Mouse (Mus musculus): ENCODE results near the gene Spc25. TPM values are rescaled to one million over a fixed set of nuclear protein-coding genes. Genes with fewer than 3 reads are reported as not detected.

The Spc25 gene
- polyA plus RNA-seq, 1 experiment from 2014 or later, result 105 TPM

DNA sequence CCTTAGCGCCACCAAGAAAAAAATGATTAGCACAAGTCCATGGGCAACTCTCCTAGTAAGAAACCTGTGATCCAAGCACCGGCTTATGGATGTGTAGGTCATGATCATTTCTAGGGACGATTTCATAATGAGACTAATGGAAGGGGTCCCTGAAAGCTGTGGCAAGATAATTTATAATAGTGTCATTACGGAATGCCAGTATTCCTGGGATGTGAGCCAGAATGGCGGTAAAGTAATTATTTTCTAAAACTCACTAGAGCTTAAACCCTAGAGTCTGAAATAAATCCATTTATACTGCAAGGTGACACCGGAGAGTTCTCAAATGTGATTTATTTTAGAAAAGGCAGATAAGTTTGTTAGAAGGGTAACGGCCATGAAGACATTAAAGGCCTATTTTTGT lies 9.2 kb upstream of the Spc25 start:
- no peak overlapping the region for H3K4me3 ChIP-seq (ENCODE audit: low read depth, low read length)
- H3K27me3 ChIP-seq (ENCODE audit: insufficient read depth, low read length), result no peaks in the 10 kb centered on the region
- 80% methylated on average over 7 of the region's 7 CpGs for WGBS (ENCODE audit: insufficient replicate concordance)
- no peak overlapping the region for H3K27ac ChIP-seq (ENCODE audit: low read depth)
- no peak overlapping the region for H3K4me2 ChIP-seq (ENCODE audit: low read depth, low read length)
- no peak overlapping the region for H3K9ac ChIP-seq (replicated peaks)
- no peaks in the 10 kb centered on the region for H3K36me3 ChIP-seq (replicated peaks; ENCODE audit: insufficient read depth, low read length)
- H3K9me3 ChIP-seq (ENCODE audit: low read length), result no peaks in the 10 kb centered on the region
- ATAC-seq, result no peak
- no peaks in the 10 kb centered on the region for H3K4me1 ChIP-seq (ENCODE audit: insufficient read depth)
- DNase-seq, result no peak
- TF ChIP-seq EP300 (IDR thresholded peaks at IDR 0.05; ENCODE audit: low read depth), result no peak
- no peak for TF ChIP-seq CTCF (IDR thresholded peaks at IDR 0.05; ENCODE audit: low read depth)

GRCm38 (mm10) chr2:69212652-69213051 lies 6.7 kb upstream of the Spc25 start:
- Histone ChIP-seq H3K4me1 (ENCODE audit: insufficient read depth) (no peaks in the 10 kb centered on the region), H3K27ac (ENCODE audit: low read depth) (no peak overlapping the region), H3K9me3 (ENCODE audit: low read length) (no peaks in the 10 kb centered on the region), H3K4me3 (ENCODE audit: low read depth, low read length) (no peak overlapping the region), H3K9ac (replicated peaks) (no peak overlapping the region), H3K36me3 (replicated peaks; ENCODE audit: insufficient read depth, low read length) (no peaks in the 10 kb centered on the region), H3K27me3 (ENCODE audit: insufficient read depth, low read length) (no peaks in the 10 kb centered on the region), H3K4me2 (ENCODE audit: low read depth, low read length) (no peak overlapping the region)
- TF ChIP-seq CTCF (IDR thresholded peaks at IDR 0.05; ENCODE audit: low read depth) (no peak), EP300 (IDR thresholded peaks at IDR 0.05; ENCODE audit: low read depth) (no peak)
- no peak for ATAC-seq
- 66% methylated on average over 10 of the region's 10 CpGs for WGBS (ENCODE audit: insufficient replicate concordance)
- no peak for DNase-seq

DNA sequence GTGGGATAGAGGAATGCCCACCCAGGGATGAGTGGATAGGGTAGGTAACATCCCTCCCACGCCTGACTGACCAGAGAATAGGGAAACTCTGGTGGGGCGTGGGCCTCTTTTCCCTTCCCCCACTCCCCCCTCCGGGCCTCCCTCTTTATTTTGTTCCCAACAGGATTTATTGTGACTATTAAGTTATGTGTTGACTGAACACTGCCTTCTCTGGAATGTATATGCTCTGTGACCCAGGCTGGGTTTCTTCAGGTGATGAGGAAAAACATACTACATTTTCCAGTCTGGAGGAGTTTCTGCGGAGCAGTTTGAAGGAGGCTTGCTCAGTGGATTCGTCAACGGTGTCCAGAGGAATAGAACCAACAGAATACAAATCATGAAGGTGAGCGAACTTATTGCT lies 4.8 kb upstream of the Spc25 start, which contains the start of gene G6pc2:
Gene G6pc2, plus strand, starts transcription at position 301 of the 400 bp plus-strand sequence.
- no peak within 1 kb of the TSS for H3K27ac ChIP-seq (ENCODE audit: low read depth)
- H3K36me3 ChIP-seq (replicated peaks; ENCODE audit: insufficient read depth, low read length), result no peaks in the 10 kb centered on the region
- H3K4me1 ChIP-seq (ENCODE audit: insufficient read depth), result no peaks in the 10 kb centered on the region
- H3K4me2 ChIP-seq (ENCODE audit: low read depth, low read length), result no peak within 1 kb of the TSS
- no peak for ATAC-seq
- H3K9ac ChIP-seq (replicated peaks), result no peak within 1 kb of the TSS
- no peaks in the 10 kb centered on the region for H3K9me3 ChIP-seq (ENCODE audit: low read length)
- WGBS (ENCODE audit: insufficient replicate concordance), result 84% methylated on average over 7 of the region's 7 CpGs
- no peaks in the 10 kb centered on the region for H3K27me3 ChIP-seq (ENCODE audit: insufficient read depth, low read length)
- TF ChIP-seq CTCF (IDR thresholded peaks at IDR 0.05; ENCODE audit: low read depth) (no peak), EP300 (IDR thresholded peaks at IDR 0.05; ENCODE audit: low read depth) (no peak)
- no peak for DNase-seq
- H3K4me3 ChIP-seq (ENCODE audit: low read depth, low read length), result no peak within 1 kb of the TSS

DNA sequence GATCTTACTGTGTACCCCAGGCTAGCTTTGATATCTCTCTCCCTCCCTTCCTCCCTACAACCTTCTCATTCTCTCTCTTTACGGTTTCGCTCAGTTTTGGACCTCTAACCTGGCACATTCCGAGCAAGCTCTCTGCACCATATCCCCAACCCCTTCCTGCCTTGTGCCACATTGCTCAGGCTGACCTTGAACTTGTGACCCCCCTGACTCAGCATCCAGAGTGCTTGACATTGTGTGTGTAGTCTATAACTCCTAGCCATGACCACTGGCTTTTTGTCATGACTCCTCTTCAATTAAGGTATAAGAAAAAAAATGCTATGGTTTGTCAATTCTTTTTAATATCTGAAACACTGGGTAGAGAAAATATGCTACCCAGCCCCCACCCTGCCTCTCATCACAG lies 3.7 kb upstream of the Spc25 start:
- no peaks in the 10 kb centered on the region for H3K36me3 ChIP-seq (replicated peaks; ENCODE audit: insufficient read depth, low read length)
- no peak overlapping the region for H3K4me3 ChIP-seq (ENCODE audit: low read depth, low read length)
- H3K9me3 ChIP-seq (ENCODE audit: low read length), result no peaks in the 10 kb centered on the region
- H3K4me1 ChIP-seq (ENCODE audit: insufficient read depth), result peaks cover 7% of the 10 kb centered on the region
- no peaks in the 10 kb centered on the region for H3K27me3 ChIP-seq (ENCODE audit: insufficient read depth, low read length)
- WGBS (ENCODE audit: insufficient replicate concordance), result 75% methylated on average over 3 of the region's 3 CpGs
- H3K4me2 ChIP-seq (ENCODE audit: low read depth, low read length), result no peak overlapping the region
- ATAC-seq (no peak), DNase-seq (no peak)
- H3K9ac ChIP-seq (replicated peaks), result no peak overlapping the region
- TF ChIP-seq EP300 (IDR thresholded peaks at IDR 0.05; ENCODE audit: low read depth) (no peak), CTCF (IDR thresholded peaks at IDR 0.05; ENCODE audit: low read depth) (no peak)
- no peak overlapping the region for H3K27ac ChIP-seq (ENCODE audit: low read depth)

DNA sequence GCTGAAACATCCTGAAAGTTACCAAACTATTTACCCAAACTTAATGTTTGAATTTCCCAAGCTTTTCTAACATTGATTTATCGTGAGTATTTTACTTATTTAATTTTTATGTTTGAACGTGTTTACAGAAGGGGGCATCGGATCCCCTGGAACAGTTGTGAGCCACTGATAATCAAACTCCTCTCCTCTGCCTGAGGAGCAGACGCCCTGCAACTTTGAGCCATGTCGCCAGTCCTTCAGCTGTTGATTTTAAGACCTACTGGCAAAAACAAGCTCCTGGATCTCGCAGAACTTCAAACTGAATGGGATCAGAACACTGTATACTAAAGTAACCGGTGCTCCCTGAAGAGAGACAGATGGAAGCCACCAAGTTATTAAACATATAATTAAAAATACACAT lies 529 bp upstream of the Spc25 start:
- DNase-seq, result no peak
- H3K4me3 ChIP-seq (ENCODE audit: low read depth, low read length), result peak overlapping the region; percentile 96
- H3K4me1 ChIP-seq (ENCODE audit: insufficient read depth), result peaks cover 9% of the 10 kb centered on the region
- 16% methylated on average over 7 of the region's 7 CpGs for WGBS (ENCODE audit: insufficient replicate concordance)
- H3K27ac ChIP-seq (ENCODE audit: low read depth), result peak overlapping the region; percentile 60; the same call in 1 of the 2 replicates
- 0 out of 2 replicates have a peak overlapping the region, but pooled peaks have one; percentile 5 for H3K9ac ChIP-seq (replicated peaks)
- ATAC-seq, result peak; percentile 52
- H3K27me3 ChIP-seq (ENCODE audit: insufficient read depth, low read length), result no peaks in the 10 kb centered on the region
- H3K4me2 ChIP-seq (ENCODE audit: low read depth, low read length), result peak overlapping the region; percentile 77
- no peak for TF ChIP-seq EP300 (IDR thresholded peaks at IDR 0.05; ENCODE audit: low read depth)
- H3K9me3 ChIP-seq (ENCODE audit: low read length), result no peaks in the 10 kb centered on the region
- H3K36me3 ChIP-seq (replicated peaks; ENCODE audit: insufficient read depth, low read length), result peaks cover 21% of the 10 kb centered on the region

DNA sequence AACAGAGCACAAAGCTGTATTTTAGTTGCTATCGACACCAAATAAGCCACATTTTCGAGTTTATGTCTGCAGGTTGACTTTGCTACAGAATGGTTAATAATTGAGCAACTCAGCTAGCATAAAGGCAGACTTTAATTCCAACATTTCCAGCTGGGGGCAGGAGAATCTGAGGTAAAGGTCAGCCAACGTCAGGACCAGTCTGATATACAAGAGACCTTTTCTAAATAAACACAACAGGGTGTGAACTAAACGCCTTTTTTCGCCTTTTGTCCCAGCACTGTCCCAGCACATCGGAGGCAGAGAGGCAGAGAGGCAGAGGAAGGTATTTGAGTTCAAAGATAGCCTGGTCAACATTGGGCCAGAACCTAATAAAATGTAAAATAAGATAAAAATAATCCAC lies 809 bp downstream of the Spc25 start:
- H3K4me3 ChIP-seq (ENCODE audit: low read depth, low read length), result peak overlapping the region; percentile 96
- peaks cover 29% of the 10 kb centered on the region for H3K36me3 ChIP-seq (replicated peaks; ENCODE audit: insufficient read depth, low read length)
- H3K4me1 ChIP-seq (ENCODE audit: insufficient read depth), result peaks cover 9% of the 10 kb centered on the region
- TF ChIP-seq EP300 (IDR thresholded peaks at IDR 0.05; ENCODE audit: low read depth), result no peak
- peak overlapping the region; percentile 93 for H3K9ac ChIP-seq (replicated peaks)
- no peaks in the 10 kb centered on the region for H3K9me3 ChIP-seq (ENCODE audit: low read length)
- H3K4me2 ChIP-seq (ENCODE audit: low read depth, low read length), result peak overlapping the region; percentile 77
- ATAC-seq (peak; percentile 20), DNase-seq (peak; percentile 27)
- whole genome bisulfite sequencing (ENCODE audit: insufficient replicate concordance), result 12% methylated on average over 6 of the region's 6 CpGs
- H3K27ac ChIP-seq (ENCODE audit: low read depth), result peak overlapping the region; percentile 89
- H3K27me3 ChIP-seq (ENCODE audit: insufficient read depth, low read length), result no peaks in the 10 kb centered on the region

- H3K4me2 ChIP-seq (ENCODE audit: low read depth, low read length), result no peak overlapping the region
- H3K27me3 ChIP-seq (ENCODE audit: insufficient read depth, low read length), result no peaks in the 10 kb centered on the region
- no peak overlapping the region for H3K9ac ChIP-seq (replicated peaks)
- WGBS (ENCODE audit: insufficient replicate concordance), result 83% methylated on average over 5 of the region's 5 CpGs
- H3K27ac ChIP-seq (ENCODE audit: low read depth), result no peak overlapping the region
- no peak for DNase-seq
- peaks cover 57% of the 10 kb centered on the region for H3K36me3 ChIP-seq (replicated peaks; ENCODE audit: insufficient read depth, low read length)
- TF ChIP-seq CTCF (IDR thresholded peaks at IDR 0.05; ENCODE audit: low read depth) (no peak), EP300 (IDR thresholded peaks at IDR 0.05; ENCODE audit: low read depth) (no peak)
- H3K4me1 ChIP-seq (ENCODE audit: insufficient read depth), result no peaks in the 10 kb centered on the region
- no peaks in the 10 kb centered on the region for H3K9me3 ChIP-seq (ENCODE audit: low read length)
- ATAC-seq, result no peak
- no peak overlapping the region for H3K4me3 ChIP-seq (ENCODE audit: low read depth, low read length)
Measured at GRCm38 (mm10) chr2:69193555-69193954, 12.4 kb downstream of the Spc25 start.

All from liver, postnatal 0 days (tissue).